Mouse (Mus musculus) neutrophil, adult 83 days (primary cell): ENCODE results near the gene Adcy7. TPM values are rescaled to one million over a fixed set of nuclear protein-coding genes. Genes with fewer than 3 reads are reported as not detected.

ENCODE experiments used
- total RNA-seq, 2 experiments: library from RNA; stranded (reverse); gene quantifications; one replicate each; pipeline ENCODE4 v1.2.4; 2023

Adcy7 gene
- total RNA-seq: 10 to 100 TPM; 65.7 to 74.8 TPM

DNA sequence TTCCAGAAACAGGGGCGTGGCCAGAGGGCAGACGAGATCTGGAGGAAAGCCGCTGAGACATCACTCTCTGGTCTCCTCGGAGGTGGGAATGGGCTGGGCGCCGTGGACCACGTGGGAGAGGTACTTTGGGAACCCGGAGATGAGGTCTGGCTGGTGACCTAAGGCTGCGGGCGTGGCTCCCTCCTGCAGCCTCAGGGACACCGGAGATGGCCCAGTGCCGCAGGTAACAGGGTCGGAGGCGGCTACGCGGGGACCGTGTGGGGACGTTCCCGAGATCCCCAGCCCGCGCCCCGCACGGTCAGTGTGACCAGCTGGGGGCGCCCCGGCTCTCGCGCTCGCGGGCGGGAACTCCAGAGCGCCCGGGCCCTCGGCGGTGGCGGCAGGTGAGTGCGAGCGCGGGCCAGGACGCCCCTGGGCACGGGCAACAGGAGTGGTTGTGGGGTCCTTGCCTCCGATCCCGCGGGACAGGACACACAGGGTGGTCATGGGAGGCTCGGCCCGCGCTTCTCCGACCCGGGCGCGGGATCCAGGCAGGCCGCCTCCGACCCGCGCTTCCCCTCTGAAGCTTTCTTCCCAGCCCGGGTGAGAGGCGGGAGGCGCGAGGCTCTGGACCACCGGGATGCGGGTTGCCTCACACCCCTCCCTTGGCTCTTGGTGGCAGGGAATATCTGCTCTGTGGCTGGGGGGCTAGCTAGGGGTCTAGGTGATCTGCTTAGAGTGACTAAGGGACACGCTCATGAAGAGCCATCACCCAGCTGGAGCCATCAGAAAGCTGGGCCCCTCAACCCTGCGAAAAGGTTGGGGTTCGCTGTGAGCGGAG lies at the start of gene Adcy7:
Gene Adcy7, plus strand, starts transcription at position 173 of the 820 bp plus-strand sequence.

DNA sequence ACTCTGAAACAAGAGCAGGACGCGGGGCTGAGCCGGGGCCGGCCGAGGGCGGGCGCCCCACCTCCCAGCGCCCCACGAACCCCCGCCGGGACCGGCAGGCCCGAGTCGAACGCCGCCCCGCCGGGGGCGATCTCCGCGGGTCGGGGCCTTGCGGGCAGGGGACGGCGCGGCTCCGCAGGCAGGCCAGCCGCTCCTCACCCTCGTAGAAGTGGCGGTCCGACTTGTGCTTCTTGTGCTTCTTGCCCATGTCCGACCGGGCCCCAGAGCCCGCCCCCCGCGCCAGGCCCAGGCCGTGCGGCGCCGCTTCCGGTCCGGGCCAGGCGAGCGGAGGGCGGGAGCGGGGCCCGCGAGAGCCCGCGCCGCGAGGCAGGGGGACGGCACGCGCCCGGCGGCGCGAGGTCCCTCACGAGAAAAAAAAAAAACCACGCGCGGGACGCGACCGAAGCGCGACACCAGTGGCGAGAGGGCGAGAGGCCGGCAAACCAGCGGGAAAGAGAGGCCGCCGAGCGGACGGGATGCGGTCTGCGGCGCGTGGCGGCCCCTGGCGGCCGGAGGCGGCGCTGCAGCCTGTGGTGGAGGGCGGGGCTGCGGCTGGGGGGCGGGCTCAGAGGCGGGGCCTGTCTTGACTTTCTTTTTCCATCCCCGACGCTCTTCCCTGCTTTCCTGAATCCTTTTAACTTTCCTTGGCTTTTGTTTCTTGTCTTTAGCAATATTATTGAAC lies 89.7 kb downstream of the Adcy7 start, which contains the start of gene Brd7:
Gene Brd7, minus strand, starts transcription at position 487 of the 721 bp plus-strand sequence.

Other genes with a start within 250 kb of the Adcy7 start
- 10 to 100 TPM; 16.8 to 20.9 TPM for gene Cnep1r1, start 153.6 kb upstream of the Adcy7 start, total RNA-seq
- gene Heatr3, start 134.5 kb upstream of the Adcy7 start, total RNA-seq: 1 to 10 TPM; 9.0 to 9.9 TPM
- 10 to 100 TPM; 28.9 to 29.1 TPM for gene Tent4b, start 73.2 kb upstream of the Adcy7 start, total RNA-seq
- 10 to 100 TPM; 52.7 to 65.2 TPM for gene Brd7, start 89.8 kb downstream of the Adcy7 start, total RNA-seq
- not detected for gene Nkd1, start 249.0 kb downstream of the Adcy7 start, total RNA-seq